Mouse (Mus musculus): ENCODE data around the gene Mmp19.
"Not testable (repeated sequence)": the region's sequence is repeated elsewhere in the genome, so short reads cannot be mapped to it uniquely, and the experiment has no call there.

Mmp19 gene

DNA sequence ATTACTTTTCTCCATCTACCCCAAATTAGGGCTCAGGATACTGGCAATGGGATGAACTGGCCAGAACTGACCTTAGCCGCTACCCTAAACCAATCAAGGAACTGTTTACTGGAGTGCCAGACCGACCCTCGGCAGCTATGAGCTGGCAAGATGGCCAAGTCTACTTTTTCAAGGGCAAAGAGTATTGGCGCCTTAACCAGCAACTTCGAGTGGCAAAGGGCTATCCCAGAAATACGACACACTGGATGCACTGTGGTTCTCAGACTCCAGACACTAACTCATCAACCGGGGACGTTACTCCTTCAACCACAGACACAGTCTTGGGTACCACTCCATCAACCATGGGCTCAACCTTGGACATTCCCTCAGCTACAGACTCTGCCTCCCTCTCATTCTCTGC, 8.0 kb downstream of the Mmp19 start:
- no peak for DNase-seq (ENCODE audit: low read depth in 2 of 2, low spot score in 2 of 2)

DNA sequence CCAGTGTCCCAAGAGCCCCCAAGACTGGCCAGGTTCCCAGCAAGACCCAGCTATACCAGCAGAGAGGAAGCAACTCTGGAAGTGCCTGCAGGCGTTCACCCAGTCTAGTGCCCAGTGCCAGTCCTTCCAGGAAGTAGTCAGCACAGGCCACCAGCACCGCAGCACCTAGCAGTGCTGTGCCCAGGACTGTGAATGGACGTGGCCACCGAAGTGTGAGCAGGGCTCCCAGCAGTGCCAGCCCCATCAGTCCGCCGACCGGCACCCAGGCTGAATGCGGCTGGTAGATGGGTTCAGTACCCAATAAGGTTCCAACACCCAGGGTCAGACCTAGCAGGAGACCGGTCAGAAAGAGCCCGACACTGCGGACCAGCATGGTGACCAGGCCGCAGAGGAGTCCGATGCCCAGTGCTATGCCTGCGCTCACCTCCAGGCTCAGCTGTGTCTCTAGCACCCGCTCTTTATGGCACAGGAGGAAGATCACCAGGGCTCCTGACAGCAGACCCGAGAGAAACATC, 11.3 kb downstream of the Mmp19 start:
- no peak for DNase-seq (ENCODE audit: low read depth in 2 of 2, low spot score in 2 of 2)

- DNase-seq (ENCODE audit: low read depth in 2 of 2, low spot score in 2 of 2): no peak
These were observed 12.2 kb downstream of the Mmp19 start for GRCm38 (mm10) chr10:128802956-128803355.

- no peak for DNase-seq (ENCODE audit: low read depth in 2 of 2, low spot score in 2 of 2)
These were observed 12.7 kb downstream of the Mmp19 start for GRCm38 (mm10) chr10:128803361-128803760.

DNA sequence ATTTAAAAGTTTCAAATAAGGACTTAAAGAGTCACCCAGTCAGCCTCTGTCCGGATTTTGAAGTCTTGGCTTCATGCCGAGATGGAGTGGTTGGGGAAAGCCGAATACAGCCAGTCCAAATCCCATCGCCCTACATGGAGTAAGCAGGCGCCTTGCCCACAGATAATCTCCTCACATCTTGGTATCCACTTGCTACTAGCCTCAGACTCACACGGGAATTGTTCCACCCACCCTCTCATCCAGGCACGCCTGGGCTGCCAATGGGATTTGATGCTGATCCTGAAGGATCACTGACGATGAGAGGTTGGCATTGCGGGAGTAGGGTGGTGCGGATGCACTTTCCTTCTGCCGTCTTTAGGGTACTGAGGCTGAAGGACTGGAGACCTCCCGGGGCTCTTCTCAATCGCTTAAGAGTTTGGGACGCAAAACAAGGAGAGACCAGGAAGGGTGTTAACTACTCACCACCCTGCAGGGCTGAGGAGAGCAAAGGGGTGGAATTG, 13.1 kb downstream of the Mmp19 start, which contains the start of gene Dnajc14:
Gene Dnajc14, plus strand, starts transcription at position 292 of the 500 bp plus-strand sequence.
- no peak for DNase-seq (ENCODE audit: low read depth in 2 of 2, low spot score in 2 of 2)

- DNase-seq (ENCODE audit: low read depth in 2 of 2, low spot score in 2 of 2): peak; percentile 17 to 24
These were observed 13.8 kb downstream of the Mmp19 start, which contains the start of gene Tmem198b for GRCm38 (mm10) chr10:128804271-128805091. Tmem198b (minus strand) TSS chr10:128804370.

DNA sequence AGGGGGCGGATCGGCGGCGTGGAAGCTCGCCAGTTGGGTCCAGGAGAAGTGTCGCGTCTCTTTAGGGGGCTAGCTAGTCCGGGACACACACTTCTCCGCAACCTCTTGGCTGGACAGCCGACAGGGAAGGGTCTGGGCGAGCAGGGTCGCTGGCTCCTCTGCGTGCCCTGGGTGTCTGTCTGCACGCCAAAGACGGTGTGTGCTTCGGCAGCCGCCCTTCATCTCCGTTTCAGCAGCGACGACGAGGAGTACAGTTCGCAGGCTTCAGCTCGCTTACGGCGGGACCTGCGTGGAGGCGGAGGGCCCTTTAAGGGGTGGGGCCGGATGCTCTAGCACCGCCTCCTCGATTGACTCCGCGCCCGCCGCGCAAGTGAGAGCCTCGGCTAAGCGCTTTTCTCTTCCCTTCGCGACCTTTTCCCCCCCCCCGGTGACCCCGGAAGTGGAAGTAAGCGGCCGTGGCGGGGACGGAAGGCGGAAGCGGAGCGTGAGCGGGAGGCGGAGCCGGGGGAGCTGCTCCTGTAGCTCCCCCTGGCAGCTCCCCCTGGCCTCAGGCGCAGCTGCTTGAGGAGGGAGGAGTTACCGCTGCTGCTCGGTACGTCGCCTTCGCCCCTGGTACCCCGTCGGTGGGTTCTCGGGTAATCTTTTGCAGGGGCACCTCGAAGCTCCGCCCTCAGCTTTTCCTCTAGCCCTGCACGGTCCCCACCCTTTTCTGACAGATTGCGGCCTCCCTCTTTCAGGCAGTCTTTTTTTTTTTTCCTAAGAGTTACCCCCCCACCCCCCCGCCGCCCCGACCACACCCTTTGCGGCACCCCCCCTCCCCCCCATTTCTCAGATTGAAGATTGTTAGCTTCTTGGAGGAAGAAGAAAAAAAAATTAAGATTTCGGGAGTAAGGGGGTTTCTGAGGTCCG, 14.6 kb downstream of the Mmp19 start:
- peak; percentile 92 to 93 for DNase-seq (ENCODE audit: low read depth in 2 of 2, low spot score in 2 of 2)

GRCm38 (mm10) chr10:128806086-128806485, 15.4 kb downstream of the Mmp19 start:
- no peak for DNase-seq (ENCODE audit: low read depth in 2 of 2, low spot score in 2 of 2)

- no peak for DNase-seq (ENCODE audit: low read depth in 2 of 2, low spot score in 2 of 2)
These were observed 16.3 kb downstream of the Mmp19 start for GRCm38 (mm10) chr10:128807018-128807417.

- no peak for DNase-seq (ENCODE audit: low read depth in 2 of 2, low spot score in 2 of 2)
These were observed 26.3 kb downstream of the Mmp19 start, which contains the start of gene Sarnp for GRCm38 (mm10) chr10:128817033-128817432. Sarnp (plus strand) TSS chr10:128817333.

GRCm38 (mm10) chr10:128820217-128820616, 29.5 kb downstream of the Mmp19 start:
- DNase-seq (ENCODE audit: low read depth in 2 of 2, low spot score in 2 of 2): no peak

DNA sequence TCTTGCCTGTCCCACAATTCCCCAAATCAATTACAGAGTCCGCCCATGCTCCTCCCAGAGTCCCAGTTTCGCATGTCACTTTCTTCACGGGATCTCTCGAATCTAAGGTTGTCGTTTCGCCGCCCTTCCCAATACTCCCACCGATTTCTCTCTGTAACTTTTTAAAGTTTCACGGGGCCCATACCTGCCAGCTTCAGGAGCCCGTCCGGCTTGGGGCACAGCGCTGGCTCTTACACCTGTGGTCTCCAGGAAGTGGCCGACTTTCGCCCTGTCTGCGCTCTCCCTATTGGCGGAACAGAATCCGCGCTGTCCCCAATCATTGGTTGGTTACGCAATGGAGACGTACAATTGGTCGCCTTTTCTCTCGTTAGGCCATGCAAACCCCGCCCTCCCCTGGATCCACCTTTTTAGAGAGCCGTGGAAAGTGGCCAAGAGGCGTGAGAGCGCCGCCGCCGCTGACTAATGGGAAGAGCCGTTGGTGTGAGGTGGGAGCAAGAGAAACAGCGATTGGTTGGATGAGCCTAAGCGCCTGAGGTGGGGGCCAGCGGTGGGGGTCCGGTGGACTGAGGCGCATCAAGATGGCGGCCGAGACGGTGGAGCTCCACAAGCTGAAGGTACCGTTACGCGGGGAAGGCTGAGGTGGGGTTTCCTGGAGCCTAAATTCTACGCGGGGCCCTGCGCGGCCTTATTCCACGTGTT, 30.8 kb downstream of the Mmp19 start, which contains the start of gene Ormdl2:
Gene Ormdl2, minus strand, starts transcription at position 288 of the 699 bp plus-strand sequence.
- peak; percentile 96 for DNase-seq (ENCODE audit: low read depth in 2 of 2, low spot score in 2 of 2)

DNA sequence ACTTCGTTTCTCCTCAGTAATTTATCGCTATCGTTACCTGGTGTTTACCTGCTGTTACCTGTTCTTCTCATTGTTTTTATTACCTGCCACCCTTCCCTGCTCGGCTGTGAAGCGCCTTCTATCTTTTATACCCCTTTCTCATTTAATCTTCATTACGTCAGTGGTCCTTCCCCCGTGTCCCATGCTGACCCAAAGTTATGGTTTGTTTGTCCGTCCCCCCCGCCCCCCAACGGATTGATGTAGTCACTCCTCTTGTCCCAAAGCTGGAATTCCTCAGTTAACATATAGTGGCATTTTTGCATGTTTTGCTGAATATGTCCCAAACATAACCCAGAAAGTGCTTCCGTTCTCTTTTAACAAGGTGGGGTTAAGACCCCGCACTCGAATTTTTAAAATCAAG, 31.4 kb downstream of the Mmp19 start:
- DNase-seq (ENCODE audit: low read depth in 2 of 2, low spot score in 2 of 2): no peak

- not testable (repeated sequence) for DNase-seq (ENCODE audit: low read depth in 2 of 2, low spot score in 2 of 2)
These were observed 32.4 kb downstream of the Mmp19 start for GRCm38 (mm10) chr10:128823087-128823486.

DNA sequence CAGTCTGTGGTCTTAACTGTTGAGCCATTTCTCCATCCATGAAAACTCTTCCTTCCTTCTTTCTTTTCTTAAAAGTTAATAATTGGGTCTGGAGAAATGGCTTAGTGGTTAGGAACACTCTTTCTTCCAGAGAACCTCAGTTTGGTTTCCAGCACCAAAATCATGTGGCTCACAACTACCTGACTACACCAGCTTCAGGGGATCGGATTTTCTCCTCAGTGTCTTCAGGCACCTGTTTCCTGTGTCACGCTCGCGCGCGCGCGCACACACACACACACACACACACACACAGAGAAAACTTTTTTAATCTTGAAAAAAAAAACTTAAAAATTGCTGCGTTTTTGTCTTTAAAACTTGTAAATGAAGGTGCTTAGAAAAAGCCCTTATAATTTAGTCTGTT, 33.1 kb downstream of the Mmp19 start:
- DNase-seq (ENCODE audit: low read depth in 2 of 2, low spot score in 2 of 2): no peak

- no peak for DNase-seq (ENCODE audit: low read depth in 2 of 2, low spot score in 2 of 2)
These were observed 46.7 kb downstream of the Mmp19 start for GRCm38 (mm10) chr10:128837400-128837799.

GRCm38 (mm10) chr10:128839434-128839833, 48.7 kb downstream of the Mmp19 start:
- no peak for DNase-seq (ENCODE audit: low read depth in 2 of 2, low spot score in 2 of 2)

- no peak for DNase-seq (ENCODE audit: low read depth in 2 of 2, low spot score in 2 of 2)
These were observed 49.9 kb downstream of the Mmp19 start for GRCm38 (mm10) chr10:128840612-128841011.

GRCm38 (mm10) chr10:128843260-128843659, 52.5 kb downstream of the Mmp19 start:
- no peak for DNase-seq (ENCODE audit: low read depth in 2 of 2, low spot score in 2 of 2)

DNA sequence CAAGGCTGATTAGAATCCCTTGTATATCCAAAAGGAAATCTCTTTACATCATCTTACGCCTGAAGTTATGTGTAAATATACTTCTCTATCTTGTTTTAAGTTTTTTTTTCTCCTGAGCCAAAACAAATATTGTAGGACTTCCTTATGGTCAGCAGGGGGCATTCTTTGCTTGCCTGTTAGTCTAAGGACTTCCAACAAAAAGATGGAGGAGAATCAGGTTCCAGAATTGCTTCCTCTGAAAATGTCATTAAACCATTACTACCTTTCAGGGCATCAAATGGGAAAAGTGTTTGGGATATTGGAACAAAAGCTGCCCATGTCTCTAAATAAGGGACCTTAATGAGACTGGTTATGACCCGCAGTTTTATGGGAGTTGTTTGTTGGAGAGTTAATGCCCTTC, 54.8 kb downstream of the Mmp19 start:
- DNase-seq (ENCODE audit: low read depth in 2 of 2, low spot score in 2 of 2): no peak

- no peak for DNase-seq (ENCODE audit: low read depth in 2 of 2, low spot score in 2 of 2)
These were observed 56.0 kb downstream of the Mmp19 start for GRCm38 (mm10) chr10:128846664-128847063.
